Mouse (Mus musculus): ENCODE measurements around the gene Tert. TPM values are rescaled to one million over a fixed set of nuclear protein-coding genes. Genes with fewer than 3 reads are reported as not detected.

Gene Tert
- polyA plus RNA-seq, 1 experiment: 6.4 TPM

DNA sequence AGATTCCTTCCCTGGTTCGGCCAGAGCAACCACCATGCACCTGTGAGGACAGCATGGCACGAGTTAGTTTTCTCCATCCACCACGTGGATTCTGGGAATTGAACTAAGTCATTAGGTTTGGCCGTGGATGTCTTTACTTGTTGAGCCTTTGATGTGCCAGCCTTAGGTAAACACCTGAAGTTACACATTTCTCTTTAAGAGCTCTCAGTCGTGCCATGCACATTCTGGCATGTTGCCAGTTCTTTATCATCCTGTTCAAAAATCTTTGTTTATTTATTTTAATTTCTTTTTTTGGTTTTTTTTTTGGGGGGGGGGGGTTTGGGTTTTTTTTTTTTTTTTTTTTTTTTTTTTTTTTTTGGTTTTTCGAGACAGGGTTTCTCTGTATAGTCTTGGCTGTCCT lies 11.1 kb downstream of the Tert start:
- no peak for DNase-seq
- no peak overlapping the region for H3K4me3 ChIP-seq (ENCODE audit: insufficient read depth, low read depth, low read length)
- TF ChIP-seq CTCF (conservative IDR thresholded peaks at IDR 0.05; ENCODE audit: insufficient read depth, insufficient read length, low read depth, low read length): no peak
- TF ChIP-seq POLR2A (IDR thresholded peaks at IDR 0.05; ENCODE audit: low read depth, low read length): no peak
- 76% methylated on average over 5 of the region's 6 CpGs for WGBS
- H3K27me3 ChIP-seq (replicated peaks; ENCODE audit: control insufficient read depth, insufficient read depth, low read length): no peaks in the 10 kb centered on the region
- no peaks in the 10 kb centered on the region for H3K36me3 ChIP-seq (ENCODE audit: control insufficient read depth, insufficient read depth, low read length)
- H3K27ac ChIP-seq (ENCODE audit: insufficient read depth, low read depth, low read length): no peak overlapping the region
- no peaks in the 10 kb centered on the region for H3K4me1 ChIP-seq (ENCODE audit: control insufficient read depth, insufficient read depth, low read length)

DNA sequence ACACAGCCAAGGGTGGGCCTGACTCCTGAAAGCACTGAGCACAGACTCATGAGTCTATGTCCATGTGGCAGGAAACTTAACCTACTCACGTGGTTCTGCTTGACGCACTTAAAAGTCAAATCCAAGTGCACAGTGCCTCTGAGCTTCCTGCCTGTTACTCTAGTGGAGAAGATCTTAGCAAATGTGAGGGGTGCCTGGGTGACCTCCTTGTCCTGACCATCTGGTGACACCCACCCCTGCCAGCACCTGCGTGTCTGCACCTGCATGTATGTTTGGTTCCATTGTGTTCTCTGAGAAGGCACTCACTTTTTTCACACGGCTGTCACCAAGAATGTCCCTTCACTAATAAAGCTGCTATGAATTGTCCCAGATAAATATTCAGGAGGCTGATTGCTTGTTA lies 14.6 kb downstream of the Tert start:
- DNase-seq: no peak
- 81% methylated on average over 4 of the region's 4 CpGs for WGBS
- Histone ChIP-seq H3K36me3 (ENCODE audit: control insufficient read depth, insufficient read depth, low read length) (no peaks in the 10 kb centered on the region), H3K27ac (ENCODE audit: insufficient read depth, low read depth, low read length) (no peak overlapping the region), H3K27me3 (replicated peaks; ENCODE audit: control insufficient read depth, insufficient read depth, low read length) (no peaks in the 10 kb centered on the region), H3K4me3 (ENCODE audit: insufficient read depth, low read depth, low read length) (no peak overlapping the region), H3K4me1 (ENCODE audit: control insufficient read depth, insufficient read depth, low read length) (no peaks in the 10 kb centered on the region)
- TF ChIP-seq POLR2A (IDR thresholded peaks at IDR 0.05; ENCODE audit: low read depth, low read length) (no peak), CTCF (conservative IDR thresholded peaks at IDR 0.05; ENCODE audit: insufficient read depth, insufficient read length, low read depth, low read length) (no peak)

DNA sequence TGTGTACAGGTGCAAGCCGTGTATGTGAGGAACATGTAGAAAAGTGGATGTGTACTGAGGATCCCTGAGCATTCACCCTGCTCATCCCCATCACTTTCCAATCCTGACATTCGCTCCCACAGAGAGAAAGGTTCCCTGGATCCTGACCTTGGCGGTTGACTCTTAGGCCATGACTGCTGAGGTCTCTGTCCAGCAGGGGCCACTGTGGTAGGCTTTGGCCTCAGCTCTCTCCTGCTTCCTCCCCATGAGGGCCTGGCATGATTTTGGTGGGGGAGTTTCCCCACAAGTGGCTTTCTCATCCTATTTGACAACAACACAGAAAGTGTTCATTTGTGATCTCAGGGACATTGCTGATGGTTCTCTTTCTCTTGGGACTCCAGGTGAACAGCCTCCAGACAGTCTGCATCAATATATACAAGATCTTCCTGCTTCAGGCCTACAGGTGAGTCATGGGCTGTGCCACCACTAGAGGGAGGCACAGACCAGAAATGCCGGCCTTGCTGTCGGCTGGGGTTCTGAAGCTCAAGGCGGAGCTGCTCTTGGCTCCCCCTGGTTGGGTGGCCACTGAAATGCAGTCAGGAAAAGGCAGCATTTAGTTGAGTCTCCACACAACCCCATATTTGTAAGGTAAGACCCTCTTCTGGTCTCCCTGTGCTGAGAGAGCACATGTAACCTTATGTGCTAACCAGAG lies 19.8 kb downstream of the Tert start:
- TF ChIP-seq POLR2A (IDR thresholded peaks at IDR 0.05; ENCODE audit: low read depth, low read length) (no peak), CTCF (conservative IDR thresholded peaks at IDR 0.05; ENCODE audit: insufficient read depth, insufficient read length, low read depth, low read length) (peak; percentile 85)
- Histone ChIP-seq H3K36me3 (ENCODE audit: control insufficient read depth, insufficient read depth, low read length) (no peaks in the 10 kb centered on the region), H3K27me3 (replicated peaks; ENCODE audit: control insufficient read depth, insufficient read depth, low read length) (no peaks in the 10 kb centered on the region), H3K4me3 (ENCODE audit: insufficient read depth, low read depth, low read length) (no peak overlapping the region), H3K27ac (ENCODE audit: insufficient read depth, low read depth, low read length) (no peak overlapping the region), H3K4me1 (ENCODE audit: control insufficient read depth, insufficient read depth, low read length) (peaks cover 7% of the 10 kb centered on the region; the same call in 1 of the 2 replicates)
- DNase-seq: peak; percentile 76
- WGBS: 30% methylated on average over 6 of the region's 6 CpGs

DNA sequence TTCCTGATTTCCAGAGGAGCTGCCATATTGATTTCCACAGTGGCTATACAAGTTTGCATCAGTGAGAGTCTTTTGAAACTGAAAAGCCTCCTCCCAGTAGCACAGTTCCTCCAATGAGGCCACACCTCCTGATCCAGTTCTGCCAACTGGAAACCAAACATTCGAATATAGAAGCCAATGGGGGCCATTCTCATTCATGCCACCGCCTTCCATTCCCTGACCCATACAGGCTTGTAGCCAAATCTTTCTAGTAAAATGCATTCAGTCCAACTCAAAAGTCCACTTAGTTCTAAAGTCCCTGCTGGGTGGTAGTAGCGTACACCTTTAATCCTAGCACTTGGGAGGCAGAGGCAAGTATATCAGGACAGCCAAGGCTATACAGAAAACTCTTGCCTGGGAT lies 26.6 kb downstream of the Tert start:
- TF ChIP-seq CTCF (conservative IDR thresholded peaks at IDR 0.05; ENCODE audit: insufficient read depth, insufficient read length, low read depth, low read length) (no peak), POLR2A (IDR thresholded peaks at IDR 0.05; ENCODE audit: low read depth, low read length) (no peak)
- WGBS: 55% methylated on average over 3 of the region's 3 CpGs
- Histone ChIP-seq H3K4me3 (ENCODE audit: insufficient read depth, low read depth, low read length) (no peak overlapping the region), H3K27me3 (replicated peaks; ENCODE audit: control insufficient read depth, insufficient read depth, low read length) (no peaks in the 10 kb centered on the region), H3K4me1 (ENCODE audit: control insufficient read depth, insufficient read depth, low read length) (peaks cover 3% of the 10 kb centered on the region; the same call in 1 of the 2 replicates), H3K27ac (ENCODE audit: insufficient read depth, low read depth, low read length) (no peak overlapping the region), H3K36me3 (ENCODE audit: control insufficient read depth, insufficient read depth, low read length) (no peaks in the 10 kb centered on the region)
- peak; percentile 67 for DNase-seq

DNA sequence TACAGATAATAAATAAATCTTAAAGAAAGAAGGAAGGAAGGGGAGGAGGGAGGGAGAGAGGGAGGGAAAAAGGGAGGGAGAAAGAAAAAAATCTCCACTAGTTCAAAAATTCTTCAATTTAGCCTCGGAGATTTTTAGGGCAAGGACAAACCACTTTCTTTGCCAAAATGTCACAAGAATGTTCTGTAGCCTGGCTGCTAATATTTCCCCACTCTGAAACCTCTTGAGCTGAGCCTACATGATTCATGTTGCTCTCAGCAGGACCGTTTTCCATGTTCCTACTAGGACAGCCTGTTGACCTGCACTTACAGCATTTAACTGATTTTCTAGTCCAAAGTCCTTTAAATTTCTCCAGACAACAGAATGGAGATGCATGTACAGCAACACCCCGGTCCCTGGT lies 28.3 kb downstream of the Tert start:
- no peak for DNase-seq
- no peak overlapping the region for H3K4me3 ChIP-seq (ENCODE audit: insufficient read depth, low read depth, low read length)
- H3K27me3 ChIP-seq (replicated peaks; ENCODE audit: control insufficient read depth, insufficient read depth, low read length): no peaks in the 10 kb centered on the region
- TF ChIP-seq CTCF (conservative IDR thresholded peaks at IDR 0.05; ENCODE audit: insufficient read depth, insufficient read length, low read depth, low read length): no peak
- TF ChIP-seq POLR2A (IDR thresholded peaks at IDR 0.05; ENCODE audit: low read depth, low read length): no peak
- no peaks in the 10 kb centered on the region for H3K36me3 ChIP-seq (ENCODE audit: control insufficient read depth, insufficient read depth, low read length)
- peaks cover 3% of the 10 kb centered on the region; the same call in 1 of the 2 replicates for H3K4me1 ChIP-seq (ENCODE audit: control insufficient read depth, insufficient read depth, low read length)
- WGBS: 43% methylated on average over 3 of the region's 3 CpGs
- H3K27ac ChIP-seq (ENCODE audit: insufficient read depth, low read depth, low read length): no peak overlapping the region

DNA sequence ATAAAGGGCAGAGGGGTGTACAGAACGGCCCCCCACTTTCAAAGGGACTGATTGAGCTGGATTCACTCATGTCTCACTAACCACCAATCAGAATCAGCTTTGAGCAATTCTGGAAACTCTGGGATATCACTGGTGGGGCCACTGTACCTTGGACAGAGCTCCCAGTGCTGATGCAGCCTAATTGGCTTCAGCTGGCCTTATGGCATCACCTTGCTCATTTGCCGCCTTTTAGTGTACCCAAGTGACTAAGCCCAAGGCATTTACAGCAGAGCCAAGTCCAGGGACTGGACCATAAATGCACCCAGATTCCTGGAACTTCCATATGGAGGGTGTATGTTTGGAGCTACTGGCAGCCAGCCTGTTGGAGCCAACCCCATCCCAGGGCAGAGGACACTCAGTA lies 32.2 kb downstream of the Tert start:
- no peaks in the 10 kb centered on the region for H3K27me3 ChIP-seq (replicated peaks; ENCODE audit: control insufficient read depth, insufficient read depth, low read length)
- H3K27ac ChIP-seq (ENCODE audit: insufficient read depth, low read depth, low read length): no peak overlapping the region
- H3K4me1 ChIP-seq (ENCODE audit: control insufficient read depth, insufficient read depth, low read length): peaks cover 3% of the 10 kb centered on the region; the same call in 1 of the 2 replicates
- TF ChIP-seq POLR2A (IDR thresholded peaks at IDR 0.05; ENCODE audit: low read depth, low read length) (no peak), CTCF (conservative IDR thresholded peaks at IDR 0.05; ENCODE audit: insufficient read depth, insufficient read length, low read depth, low read length) (no peak)
- DNase-seq: no peak
- whole genome bisulfite sequencing: 45% methylated on average over 2 of the region's 2 CpGs
- H3K36me3 ChIP-seq (ENCODE audit: control insufficient read depth, insufficient read depth, low read length): no peaks in the 10 kb centered on the region
- H3K4me3 ChIP-seq (ENCODE audit: insufficient read depth, low read depth, low read length): no peak overlapping the region

DNA sequence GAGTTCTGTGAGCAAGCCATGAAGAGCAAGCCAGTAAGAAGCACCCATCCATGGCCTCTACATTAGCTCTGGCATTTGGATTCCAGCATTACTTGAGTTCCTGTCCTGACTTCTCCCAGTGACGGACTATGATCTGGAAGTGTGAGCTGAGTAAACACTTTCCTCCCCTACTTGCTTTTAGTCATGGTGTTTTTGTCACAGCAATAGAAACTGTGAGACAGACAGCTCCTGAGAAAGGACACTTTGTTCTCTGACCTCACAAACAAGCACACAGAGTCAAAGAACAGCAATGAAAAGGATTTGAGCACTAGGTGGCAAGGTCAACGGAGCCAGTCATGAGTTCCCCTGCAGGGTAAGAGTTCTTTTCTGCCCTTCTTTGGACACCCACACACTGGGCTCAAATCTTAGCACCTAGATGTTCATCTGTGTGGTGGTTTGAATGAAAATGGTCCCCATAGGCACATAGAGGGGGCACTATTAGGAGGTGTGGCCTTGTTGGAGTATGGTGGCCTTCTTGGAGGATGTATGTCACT lies 33.5 kb downstream of the Tert start:
- peak; percentile 73 for DNase-seq
- Histone ChIP-seq H3K27me3 (replicated peaks; ENCODE audit: control insufficient read depth, insufficient read depth, low read length) (no peaks in the 10 kb centered on the region), H3K27ac (ENCODE audit: insufficient read depth, low read depth, low read length) (peak overlapping the region; percentile 78; the same call in 1 of the 2 replicates), H3K36me3 (ENCODE audit: control insufficient read depth, insufficient read depth, low read length) (no peaks in the 10 kb centered on the region), H3K4me1 (ENCODE audit: control insufficient read depth, insufficient read depth, low read length) (peaks cover 3% of the 10 kb centered on the region; the same call in 1 of the 2 replicates), H3K4me3 (ENCODE audit: insufficient read depth, low read depth, low read length) (no peak overlapping the region)
- 62% methylated on average over 2 of the region's 2 CpGs for WGBS
- TF ChIP-seq POLR2A (IDR thresholded peaks at IDR 0.05; ENCODE audit: low read depth, low read length) (no peak), CTCF (conservative IDR thresholded peaks at IDR 0.05; ENCODE audit: insufficient read depth, insufficient read length, low read depth, low read length) (no peak)
